Mouse (Mus musculus): Measurements from ENCODE around the gene Inpp4b.

DNA sequence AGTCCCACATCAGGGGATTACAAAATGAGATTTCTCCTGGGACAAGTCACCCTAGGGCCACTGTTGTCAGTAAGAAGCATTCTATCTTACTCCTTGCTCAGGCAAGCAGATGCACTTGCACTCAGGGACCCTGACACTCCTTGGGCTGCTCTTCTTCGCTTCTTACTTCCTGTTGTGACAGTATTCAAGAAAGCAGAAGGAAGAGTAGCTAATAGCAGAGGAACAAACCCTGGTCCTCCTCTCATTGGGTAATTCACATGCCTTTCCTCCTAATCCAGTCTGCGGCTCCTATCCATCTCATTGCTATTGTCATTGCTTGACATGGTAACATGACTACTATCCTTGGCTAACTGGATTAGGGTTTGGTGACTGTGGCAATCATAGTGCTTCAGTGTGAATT lies 7.1 kb upstream of the Inpp4b start:
- TF ChIP-seq CTCF (IDR thresholded peaks at IDR 0.05; ENCODE audit: low read depth) (no peak), EP300 (IDR thresholded peaks at IDR 0.05; ENCODE audit: low read depth) (no peak)
